Mouse (Mus musculus) neural tube, embryonic 15.5 days (tissue): Measurements from ENCODE around the gene Ccdc171. TPM values are rescaled to one million over a fixed set of nuclear protein-coding genes. Genes with fewer than 3 reads are reported as not detected.
"Not testable (repeated sequence)": the region's sequence is repeated elsewhere in the genome, so short reads cannot be mapped to it uniquely, and the experiment has no call there.

Experiments used
- ATAC-seq: fragments of 200-750 bp; cut with Nextera tagmentation; 2 replicates; pipeline ENCODE4 v1.8.0; 2017; ENCODE audit warnings: mild to moderate bottlenecking, moderate TSS enrichment, moderate library complexity; ENCODE audit not compliant: low FRiP score
- H3K27ac ChIP-seq: fragments of 300-500 bp; sonication (generic); replicated peaks from 2 replicates; pipeline ENCODE4 v1.5.1; 2015; ENCODE audit warnings: mild to moderate bottlenecking, inconsistent platforms
- H3K27me3 ChIP-seq: fragments of 300-500 bp; sonication (generic); replicated peaks from 2 replicates; pipeline ENCODE4 v1.6.1; 2015; ENCODE audit warnings: inconsistent platforms
- H3K36me3 ChIP-seq: fragments of 300-500 bp; sonication (generic); 2 replicates; pipeline ENCODE4 v1.6.1; 2015; ENCODE audit warnings: inconsistent platforms
- H3K4me1 ChIP-seq: fragments of 300-500 bp; sonication (generic); 2 replicates; pipeline ENCODE4 v1.6.1; 2015; ENCODE audit warnings: inconsistent platforms
- H3K4me2 ChIP-seq: fragments of 300-500 bp; sonication (generic); 2 replicates; pipeline ENCODE4 v1.6.1; 2015; ENCODE audit warnings: inconsistent platforms, mild to moderate bottlenecking, moderate library complexity
- H3K4me3 ChIP-seq: fragments of 300-500 bp; sonication (generic); replicated peaks from 2 replicates; pipeline ENCODE4 v1.5.1; 2015; ENCODE audit warnings: mild to moderate bottlenecking, inconsistent platforms
- H3K9ac ChIP-seq: fragments of 300-500 bp; sonication (generic); replicated peaks from 2 replicates; pipeline ENCODE4 v1.6.1; 2015; ENCODE audit warnings: mild to moderate bottlenecking, inconsistent platforms
- H3K9me3 ChIP-seq: fragments of 300-500 bp; sonication (generic); replicated peaks from 2 replicates; pipeline ENCODE4 v1.6.1; 2016; ENCODE audit warnings: inconsistent platforms
- WGBS: fragments of 180-500 bp; shearing (Covaris S2); methylation state at CpG from one replicate; pipeline ENCODE4 v1.1.7; 2015; ENCODE audit warnings: mixed read lengths; 5-methylcytosine and 5-hydroxymethylcytosine counted together
- polyA plus RNA-seq: library from polyadenylated mRNA; unstranded; fragments of >200 nt; fragmentation: Nextera tagmentation; extraction: Ambion mirVana; gene quantifications from 2 replicates; pipeline ENCODE4 v1.2.1, GENCODE M21; 2015

Gene Ccdc171
- polyA plus RNA-seq, 1 experiment from 2014 or later = 3.4 TPM

DNA sequence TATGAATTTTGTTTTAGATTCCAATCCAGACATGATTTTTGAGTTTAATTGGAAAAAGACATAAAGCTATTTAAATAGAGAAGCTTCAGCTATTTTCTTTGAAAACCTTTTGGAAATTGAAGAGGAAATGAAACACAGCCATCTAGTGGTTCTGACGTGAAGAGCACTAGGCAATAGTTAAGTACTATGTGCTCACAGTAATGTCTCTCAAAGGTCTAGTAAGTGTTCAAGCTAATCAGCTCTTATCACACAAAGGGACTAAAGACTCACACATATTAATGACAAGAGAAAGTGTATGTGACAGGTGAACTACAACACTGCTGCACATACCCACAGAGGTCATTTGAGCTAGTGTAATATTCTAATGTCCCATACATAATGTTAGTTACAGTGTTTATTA lies 54.8 kb downstream of the Ccdc171 start:
- no peak overlapping the region for H3K4me3 ChIP-seq
- H3K27ac ChIP-seq = no peak overlapping the region
- 15% methylated on average over 1 of the region's 1 CpGs for WGBS
- no peaks in the 10 kb centered on the region for H3K9me3 ChIP-seq
- no peak overlapping the region for H3K4me2 ChIP-seq
- H3K4me1 ChIP-seq = no peaks in the 10 kb centered on the region
- H3K9ac ChIP-seq = no peak overlapping the region
- no peaks in the 10 kb centered on the region for H3K36me3 ChIP-seq
- ATAC-seq = peak; percentile 92
- H3K27me3 ChIP-seq = no peaks in the 10 kb centered on the region

DNA sequence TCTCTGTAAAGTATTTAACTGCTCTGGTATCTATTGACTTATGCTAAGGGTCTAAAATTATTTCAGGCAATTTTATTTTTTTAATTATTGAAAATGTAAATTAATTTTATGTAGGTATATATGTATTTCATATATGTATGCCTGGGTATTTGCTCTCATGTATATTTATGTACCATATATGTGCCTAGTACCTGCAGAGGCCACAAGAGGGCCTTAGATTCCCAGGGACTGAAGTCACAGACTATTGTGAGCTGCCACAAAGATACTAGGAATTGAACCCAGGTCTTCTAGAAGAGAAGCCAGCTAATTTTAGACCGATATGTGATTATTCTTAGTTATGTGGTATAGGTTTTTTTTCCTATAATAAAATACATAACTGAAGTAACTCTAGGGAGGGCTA lies 62.2 kb downstream of the Ccdc171 start:
- no peak for ATAC-seq
- Histone ChIP-seq H3K4me1 (no peaks in the 10 kb centered on the region), H3K27me3 (no peaks in the 10 kb centered on the region), H3K9me3 (no peaks in the 10 kb centered on the region), H3K9ac (no peak overlapping the region), H3K27ac (no peak overlapping the region), H3K4me2 (no peak overlapping the region), H3K36me3 (no peaks in the 10 kb centered on the region), H3K4me3 (no peak overlapping the region)
- WGBS = 95% methylated on average over 1 of the region's 1 CpGs

DNA sequence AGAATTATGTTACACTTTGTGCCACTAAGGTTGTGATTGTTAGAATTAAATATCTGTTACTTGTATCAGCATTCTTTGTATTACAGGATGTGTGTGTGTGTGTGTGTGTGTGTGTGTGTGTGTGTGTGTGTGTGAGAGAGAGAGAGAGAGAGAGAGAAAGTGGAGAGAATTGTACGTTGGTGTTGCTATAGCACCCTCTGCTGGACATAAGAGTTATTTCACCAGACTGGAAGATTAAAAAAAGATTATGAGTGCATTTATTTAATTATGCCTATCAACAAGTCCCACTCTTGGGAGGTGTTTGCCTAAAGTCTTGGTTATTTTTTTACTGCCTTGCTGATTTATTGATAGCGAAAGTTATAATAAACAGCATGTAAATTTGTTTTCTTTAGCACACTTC lies 71.1 kb downstream of the Ccdc171 start:
- Histone ChIP-seq H3K9me3 (no peaks in the 10 kb centered on the region), H3K27me3 (no peaks in the 10 kb centered on the region), H3K4me3 (no peak overlapping the region), H3K9ac (no peak overlapping the region), H3K36me3 (no peaks in the 10 kb centered on the region), H3K4me1 (no peaks in the 10 kb centered on the region), H3K27ac (no peak overlapping the region), H3K4me2 (no peak overlapping the region)
- 23% methylated on average over 2 of the region's 2 CpGs for WGBS
- no peak for ATAC-seq

DNA sequence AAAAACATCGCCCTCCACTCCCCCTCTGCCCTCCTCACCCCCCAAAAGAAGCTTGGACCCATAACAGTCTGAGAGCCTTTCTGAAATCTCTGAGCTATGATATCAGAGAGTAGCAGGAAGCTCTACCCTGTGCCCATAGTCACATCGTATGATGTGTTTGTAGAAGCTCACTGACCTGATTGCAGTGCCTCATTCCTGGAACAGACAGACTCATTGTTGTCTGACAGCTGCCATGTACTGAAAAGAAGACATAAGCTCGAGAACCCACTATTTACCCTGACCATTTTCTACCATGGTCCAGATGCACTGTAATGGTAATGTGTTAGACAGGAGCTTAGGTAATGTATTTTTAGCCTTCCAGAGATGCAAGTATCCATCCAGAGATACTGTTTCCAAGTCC lies 85.8 kb downstream of the Ccdc171 start:
- H3K4me3 ChIP-seq = no peak overlapping the region
- 83% methylated on average over 3 of the region's 3 CpGs for WGBS
- no peaks in the 10 kb centered on the region for H3K9me3 ChIP-seq
- no peaks in the 10 kb centered on the region for H3K27me3 ChIP-seq
- H3K4me2 ChIP-seq = no peak overlapping the region
- no peak overlapping the region for H3K9ac ChIP-seq
- ATAC-seq = no peak
- no peak overlapping the region for H3K27ac ChIP-seq
- H3K4me1 ChIP-seq = no peaks in the 10 kb centered on the region
- no peaks in the 10 kb centered on the region for H3K36me3 ChIP-seq

DNA sequence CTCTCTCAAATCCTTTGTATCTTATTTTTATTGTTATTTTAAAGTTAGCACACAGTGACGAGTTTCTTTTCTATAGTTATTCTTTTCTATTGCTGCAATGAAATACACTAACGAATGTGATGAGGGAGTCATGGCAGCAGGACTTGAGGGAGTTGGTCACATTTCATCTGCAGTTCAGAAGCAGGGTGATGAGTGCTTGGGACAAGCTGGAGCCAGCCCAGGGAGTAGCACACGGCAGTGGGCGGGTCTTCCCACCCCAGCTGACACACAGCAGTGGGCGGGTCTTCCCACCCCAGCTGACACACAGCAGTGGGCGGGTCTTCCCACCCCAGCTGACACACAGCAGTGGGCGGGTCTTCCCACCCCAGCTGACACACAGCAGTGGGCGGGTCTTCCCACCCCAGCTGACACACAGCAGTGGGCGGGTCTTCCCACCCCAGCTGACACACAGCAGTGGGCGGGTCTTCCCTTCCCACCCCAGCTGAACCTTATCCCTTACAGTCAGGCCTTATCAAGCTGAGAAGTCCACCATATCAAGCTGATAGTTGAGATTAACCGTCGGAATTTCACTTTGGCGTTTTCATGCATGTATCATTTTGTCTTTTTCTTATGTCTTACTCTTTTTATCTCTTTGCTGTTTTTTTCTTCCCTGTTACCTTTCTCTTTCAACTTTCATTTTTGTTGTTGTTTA lies 97.8 kb downstream of the Ccdc171 start:
- ATAC-seq, H3K36me3 ChIP-seq, H3K9ac ChIP-seq, H3K4me1 ChIP-seq, H3K27ac ChIP-seq, H3K4me3 ChIP-seq, H3K9me3 ChIP-seq, H3K27me3 ChIP-seq, H3K4me2 ChIP-seq: not testable (repeated sequence)
- 28% methylated on average over 12 of the region's 13 CpGs for WGBS

DNA sequence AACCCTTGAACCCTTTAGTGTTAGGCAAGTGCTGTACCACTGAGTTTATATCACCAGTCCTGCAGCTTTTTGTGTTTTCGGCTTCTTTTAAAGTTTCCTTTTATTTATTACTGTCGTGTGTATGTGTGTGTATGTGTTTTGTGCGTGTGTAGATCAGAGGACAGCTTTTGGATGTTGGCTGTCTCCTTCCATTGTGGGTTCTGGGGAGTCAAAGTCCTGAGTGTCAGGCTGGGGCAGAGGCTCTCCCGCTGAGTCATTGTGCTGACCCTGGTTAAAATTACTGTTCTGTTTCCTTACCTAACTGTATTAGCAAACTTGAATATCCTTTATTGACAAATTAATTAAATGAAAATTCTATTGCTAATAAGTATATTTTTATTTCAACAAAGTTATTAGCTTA lies 98.4 kb downstream of the Ccdc171 start:
- ATAC-seq = no peak
- Histone ChIP-seq H3K9ac (no peak overlapping the region), H3K27ac (no peak overlapping the region), H3K4me1 (no peaks in the 10 kb centered on the region), H3K4me3 (no peak overlapping the region), H3K9me3 (no peaks in the 10 kb centered on the region), H3K36me3 (no peaks in the 10 kb centered on the region), H3K4me2 (no peak overlapping the region), H3K27me3 (no peaks in the 10 kb centered on the region)
- 87% methylated on average over 4 of the region's 4 CpGs for WGBS

DNA sequence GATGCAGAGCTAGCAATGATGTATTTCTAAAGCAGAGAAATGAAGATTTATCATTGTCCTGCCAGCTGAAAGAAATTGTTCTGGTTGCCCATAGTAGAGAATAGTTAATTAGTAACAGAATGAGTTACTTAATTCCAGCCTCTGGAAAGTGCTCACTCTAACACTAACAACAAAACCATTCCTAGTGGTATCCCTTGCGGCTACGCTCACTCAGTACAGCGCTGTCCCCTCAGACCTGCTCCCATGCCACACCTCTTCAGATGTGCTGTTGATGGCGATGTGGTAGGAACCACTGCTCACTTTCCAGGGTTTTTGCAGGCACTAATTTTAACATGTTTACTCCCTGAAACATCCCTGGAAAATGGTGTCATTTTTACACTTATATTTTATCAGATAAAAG lies 126.1 kb downstream of the Ccdc171 start:
- 90% methylated on average over 4 of the region's 4 CpGs for WGBS
- H3K27me3 ChIP-seq = no peaks in the 10 kb centered on the region
- no peak for ATAC-seq
- H3K36me3 ChIP-seq = no peaks in the 10 kb centered on the region
- no peak overlapping the region for H3K9ac ChIP-seq
- no peaks in the 10 kb centered on the region for H3K9me3 ChIP-seq
- peaks cover 3% of the 10 kb centered on the region for H3K4me1 ChIP-seq
- no peak overlapping the region for H3K4me2 ChIP-seq
- no peak overlapping the region for H3K27ac ChIP-seq
- H3K4me3 ChIP-seq = no peak overlapping the region

DNA sequence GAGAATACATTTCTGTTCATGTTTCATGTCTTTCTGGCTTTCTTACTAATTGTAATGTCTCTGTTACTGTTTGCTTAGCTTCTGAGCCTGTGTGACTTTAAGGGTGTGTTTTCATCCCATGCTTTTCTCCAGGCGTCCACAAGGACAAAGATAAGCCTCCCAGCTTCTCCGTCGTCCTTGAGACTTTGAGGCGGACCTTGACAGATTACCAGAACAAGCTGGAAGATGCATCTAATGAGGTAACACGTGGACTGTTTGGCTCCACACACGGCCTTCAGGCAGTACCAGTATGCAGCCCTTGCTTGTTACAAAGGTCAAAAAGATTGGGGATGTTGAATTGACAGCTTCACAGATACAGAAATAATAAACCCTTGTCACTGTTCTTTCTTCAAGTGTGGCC lies 130.1 kb downstream of the Ccdc171 start:
- Histone ChIP-seq H3K27ac (no peak overlapping the region), H3K9ac (no peak overlapping the region), H3K4me2 (no peak overlapping the region), H3K36me3 (no peaks in the 10 kb centered on the region), H3K9me3 (no peaks in the 10 kb centered on the region), H3K4me1 (peaks cover 9% of the 10 kb centered on the region), H3K27me3 (no peaks in the 10 kb centered on the region), H3K4me3 (no peak overlapping the region)
- no peak for ATAC-seq
- WGBS = 31% methylated on average over 6 of the region's 6 CpGs

DNA sequence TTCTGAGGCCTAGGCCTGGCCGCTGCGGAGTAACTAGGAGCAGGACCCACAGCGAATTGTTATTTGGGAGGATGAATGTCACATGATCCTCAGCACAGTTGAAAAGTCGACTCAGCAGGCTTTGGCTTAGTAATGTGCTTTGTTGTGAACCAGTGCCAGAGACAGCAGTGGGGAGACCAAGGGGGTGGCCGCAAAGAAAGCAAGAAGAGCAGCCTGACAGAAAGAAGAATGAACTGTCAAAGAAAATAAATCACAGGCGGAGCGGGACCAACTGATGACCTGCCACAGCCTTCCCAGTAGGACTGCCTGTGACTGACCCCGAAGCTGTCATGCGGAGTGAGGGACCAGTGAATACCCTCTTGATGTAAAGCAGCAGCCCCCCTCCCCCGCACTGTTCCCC lies 131.2 kb downstream of the Ccdc171 start:
- WGBS = 11% methylated on average over 10 of the region's 10 CpGs
- H3K27ac ChIP-seq = peak overlapping the region; percentile 8

DNA sequence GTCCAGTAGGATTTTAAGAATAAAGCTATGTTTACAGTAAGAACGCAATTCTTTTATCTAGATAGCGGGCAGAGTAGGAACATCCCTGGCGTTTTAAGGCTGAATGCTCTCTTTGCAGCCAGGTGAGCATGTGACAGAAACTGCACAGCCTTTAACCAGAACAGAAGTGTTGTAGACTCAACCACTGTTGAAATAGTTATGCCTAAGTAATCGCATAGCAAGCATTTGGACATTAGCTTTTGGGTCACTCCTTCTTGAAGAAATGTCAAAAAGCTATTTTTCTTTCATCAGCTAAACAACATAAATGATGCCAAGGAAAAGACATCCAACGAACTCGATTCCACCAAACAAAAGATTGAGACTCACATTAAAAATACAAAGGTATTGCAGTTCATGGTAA lies 131.7 kb downstream of the Ccdc171 start:
- Histone ChIP-seq H3K27me3 (no peaks in the 10 kb centered on the region), H3K9ac (no peak overlapping the region), H3K4me1 (peaks cover 9% of the 10 kb centered on the region), H3K36me3 (no peaks in the 10 kb centered on the region), H3K9me3 (no peaks in the 10 kb centered on the region), H3K27ac (peak overlapping the region; percentile 8), H3K4me2 (peak overlapping the region; percentile 49), H3K4me3 (peak overlapping the region; percentile 12)
- WGBS = 37% methylated on average over 6 of the region's 6 CpGs
- ATAC-seq = peak; percentile 26; the same call in 1 of the 2 replicates

More for the DNA sequence above, 131.2 kb downstream of the Ccdc171 start:
- Histone ChIP-seq H3K9ac (no peak overlapping the region), H3K4me2 (peak overlapping the region; percentile 49), H3K36me3 (no peaks in the 10 kb centered on the region), H3K27me3 (no peaks in the 10 kb centered on the region), H3K4me1 (peaks cover 9% of the 10 kb centered on the region), H3K4me3 (peak overlapping the region; percentile 12), H3K9me3 (no peaks in the 10 kb centered on the region)
- peak; percentile 86; the same call in 1 of the 2 replicates for ATAC-seq

DNA sequence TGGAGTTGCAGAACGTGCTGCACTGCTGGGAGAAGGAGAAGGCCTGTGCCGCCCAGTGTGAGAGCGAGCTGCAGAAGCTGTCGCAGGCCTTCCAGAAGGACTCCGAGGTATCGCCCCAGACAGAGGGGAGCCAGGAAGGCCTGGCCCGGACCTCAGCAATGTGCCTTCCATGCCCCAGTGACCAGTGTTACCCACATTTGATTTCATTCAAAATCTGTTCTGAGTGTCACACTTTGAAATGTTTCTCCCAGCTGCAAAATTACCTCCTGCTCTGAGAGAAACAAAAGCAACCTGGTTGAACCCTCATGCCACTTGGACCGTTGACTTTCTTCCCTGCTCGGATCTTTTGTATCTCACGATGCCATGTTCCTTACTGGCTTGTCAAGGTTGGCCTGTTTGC lies 133.1 kb downstream of the Ccdc171 start:
- no peaks in the 10 kb centered on the region for H3K36me3 ChIP-seq
- H3K9ac ChIP-seq = no peak overlapping the region
- no peak overlapping the region for H3K4me3 ChIP-seq
- no peak overlapping the region for H3K27ac ChIP-seq
- H3K4me2 ChIP-seq = no peak overlapping the region
- 84% methylated on average over 10 of the region's 10 CpGs for WGBS
- no peaks in the 10 kb centered on the region for H3K27me3 ChIP-seq
- H3K4me1 ChIP-seq = peaks cover 9% of the 10 kb centered on the region
- H3K9me3 ChIP-seq = no peaks in the 10 kb centered on the region
- no peak for ATAC-seq

DNA sequence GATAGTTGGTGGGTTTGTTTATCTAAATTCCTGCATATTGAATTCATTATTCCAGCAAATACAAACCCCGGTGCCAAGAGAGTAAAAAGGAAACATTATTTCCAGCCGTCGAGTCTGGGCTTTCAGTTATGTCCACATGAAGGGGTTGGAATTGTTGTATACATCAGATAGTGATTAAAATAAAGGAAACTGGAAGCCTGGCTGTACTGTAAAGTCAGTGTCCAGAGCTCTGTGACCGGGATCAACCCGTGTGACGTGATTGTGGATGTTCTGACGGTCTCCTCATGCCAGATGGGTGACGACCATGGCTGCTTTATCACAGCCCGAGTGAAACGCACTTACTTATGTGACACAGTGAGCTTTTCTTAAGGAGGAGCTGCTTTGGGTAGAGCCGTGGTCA lies 134.1 kb downstream of the Ccdc171 start:
- no peak overlapping the region for H3K27ac ChIP-seq
- H3K4me1 ChIP-seq = peaks cover 9% of the 10 kb centered on the region
- no peak for ATAC-seq
- no peak overlapping the region for H3K4me3 ChIP-seq
- no peak overlapping the region for H3K4me2 ChIP-seq
- 74% methylated on average over 11 of the region's 11 CpGs for WGBS
- no peaks in the 10 kb centered on the region for H3K36me3 ChIP-seq
- H3K9ac ChIP-seq = no peak overlapping the region
- H3K27me3 ChIP-seq = no peaks in the 10 kb centered on the region
- no peaks in the 10 kb centered on the region for H3K9me3 ChIP-seq
